Mouse (Mus musculus): ENCODE measurements around the gene Catsper4.

Gene Catsper4

GRCm38 (mm10) chr4:134250930-134251240 is 23.7 kb upstream of the Catsper4 start:
- DNase-seq (ENCODE audit: low spot score in 2 of 2), result peak in 1 of 2 experiments; percentile 47

GRCm38 (mm10) chr4:134250116-134250929 is 23.1 kb upstream of the Catsper4 start:
- no peak for DNase-seq (ENCODE audit: low spot score in 2 of 2)

DNA sequence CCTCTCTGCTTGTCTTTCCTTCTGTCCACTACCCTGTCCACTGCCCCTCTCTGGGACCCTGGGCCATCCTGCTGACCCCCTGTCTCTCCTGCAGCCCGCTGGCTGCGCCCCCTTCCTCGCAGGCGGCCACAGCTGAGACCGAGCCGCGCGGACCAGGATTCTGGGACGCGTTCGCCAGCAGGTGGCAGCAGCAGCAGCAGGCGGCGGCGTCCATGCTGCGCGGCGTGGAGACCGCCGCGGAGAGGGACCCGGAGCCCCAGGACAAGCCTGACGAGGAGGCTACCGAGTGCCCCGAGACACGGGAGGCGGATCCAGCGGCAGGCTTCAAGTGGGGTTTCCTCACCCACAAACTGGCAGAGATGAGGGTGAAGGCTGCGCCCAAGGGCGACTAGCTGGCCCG is 22.5 kb upstream of the Catsper4 start:
- DNase-seq (ENCODE audit: low spot score in 2 of 2), result peak; percentile 64 to 68

- DNase-seq (ENCODE audit: low spot score in 2 of 2), result no peak
Observed at GRCm38 (mm10) chr4:134246719-134247258, 19.6 kb upstream of the Catsper4 start, which contains the start of gene Gm30191. Gene Gm30191, plus strand, starts transcription at chr4:134246935.

DNA sequence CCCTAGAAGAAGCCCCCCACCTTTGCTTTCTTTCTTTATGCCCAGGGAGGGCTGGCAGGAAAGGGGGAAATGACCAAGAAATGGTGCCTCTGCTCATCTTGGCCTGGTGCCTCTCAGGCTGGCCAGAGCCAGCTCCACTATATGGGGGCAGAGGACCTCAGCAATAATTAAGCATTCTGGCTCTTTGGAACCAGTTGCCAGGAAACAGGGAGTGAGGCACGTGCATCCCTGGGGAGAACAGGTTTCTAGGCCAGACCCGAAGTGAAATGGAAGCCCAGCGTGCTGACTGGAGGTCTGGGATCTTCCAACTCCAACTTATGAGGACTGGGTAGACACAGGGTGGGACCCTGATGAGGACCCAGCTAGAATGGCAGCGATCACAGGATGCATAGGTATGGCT is 19.1 kb upstream of the Catsper4 start:
- no peak for DNase-seq (ENCODE audit: low spot score in 2 of 2)

DNA sequence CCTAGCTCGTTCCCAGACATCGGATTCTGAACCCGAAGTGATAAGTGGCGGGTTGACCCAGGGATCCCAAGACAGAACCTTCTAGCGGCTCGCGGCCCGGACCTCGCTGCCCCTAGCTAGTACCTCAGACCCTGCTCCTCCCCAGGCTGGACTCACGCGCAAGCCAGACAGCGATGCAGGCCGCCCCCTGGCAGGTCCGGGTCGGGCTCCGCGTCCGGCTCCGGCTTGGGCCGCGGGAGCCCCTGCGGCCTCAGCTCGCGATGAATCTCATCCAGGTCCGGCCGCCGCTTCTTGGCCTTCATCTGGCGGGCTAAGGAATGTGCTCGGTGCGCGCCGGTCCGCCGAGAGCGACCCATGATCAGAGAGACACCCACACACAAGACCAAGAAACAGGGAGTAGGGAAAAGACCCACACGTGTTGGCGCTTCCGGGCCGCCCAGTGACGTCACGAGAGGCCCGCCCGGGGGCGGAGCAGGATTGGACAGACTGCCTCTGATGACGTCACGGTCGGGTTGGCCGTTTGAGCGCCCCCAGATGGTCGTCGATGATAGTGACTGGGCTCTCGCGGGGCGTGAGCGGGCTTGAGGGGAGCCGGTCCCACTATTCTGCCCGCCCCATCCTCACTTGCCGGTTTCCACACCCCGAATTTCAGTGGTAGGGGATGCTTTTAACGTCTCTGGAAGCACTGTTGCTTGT is 18.1 kb upstream of the Catsper4 start, which contains the start of gene Zfp593:
Gene Zfp593 (minus strand): TSS at position 445 of the 696 bp plus-strand sequence.
- peak; percentile 96 to 98 for DNase-seq (ENCODE audit: low spot score in 2 of 2)

DNA sequence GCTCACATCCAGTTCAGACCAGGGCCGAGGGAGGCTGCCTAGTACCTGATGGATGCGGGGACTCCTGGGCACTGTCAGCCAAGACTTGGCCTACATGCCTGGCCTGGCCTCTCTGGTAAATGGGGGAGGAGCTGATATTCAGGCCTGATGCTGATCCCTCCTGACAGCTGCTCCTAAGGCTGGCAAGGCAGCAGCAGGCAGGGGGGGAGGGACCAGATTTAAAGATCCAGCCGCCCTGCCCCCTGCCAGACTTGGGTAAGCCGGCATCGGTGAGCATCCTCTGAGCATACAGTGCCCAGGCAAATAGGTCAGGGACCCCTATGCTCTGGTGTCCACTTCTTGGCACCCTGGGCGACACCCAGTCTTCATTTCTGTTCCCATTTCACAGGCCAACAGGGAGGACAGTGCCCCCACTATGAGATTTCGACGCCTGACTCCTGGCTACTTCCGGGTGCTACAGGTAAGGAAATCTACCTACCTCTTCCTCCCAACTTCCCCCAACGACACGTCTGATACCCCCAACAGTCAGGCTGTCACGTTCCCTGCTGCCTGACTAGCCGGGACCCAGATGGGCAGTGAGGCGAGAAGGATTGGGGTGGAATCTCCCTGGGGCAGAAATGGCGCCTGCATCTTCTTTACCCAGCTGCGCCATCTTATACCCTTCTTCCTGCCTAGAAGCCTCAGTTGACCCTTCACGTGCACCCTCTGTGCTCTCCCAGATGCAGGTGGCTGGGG is 16.5 kb upstream of the Catsper4 start, which contains the start of gene E130218I03Rik:
Gene E130218I03Rik (plus strand): TSS at position 147 of the 735 bp plus-strand sequence.
- no peak for DNase-seq (ENCODE audit: low spot score in 2 of 2)

DNA sequence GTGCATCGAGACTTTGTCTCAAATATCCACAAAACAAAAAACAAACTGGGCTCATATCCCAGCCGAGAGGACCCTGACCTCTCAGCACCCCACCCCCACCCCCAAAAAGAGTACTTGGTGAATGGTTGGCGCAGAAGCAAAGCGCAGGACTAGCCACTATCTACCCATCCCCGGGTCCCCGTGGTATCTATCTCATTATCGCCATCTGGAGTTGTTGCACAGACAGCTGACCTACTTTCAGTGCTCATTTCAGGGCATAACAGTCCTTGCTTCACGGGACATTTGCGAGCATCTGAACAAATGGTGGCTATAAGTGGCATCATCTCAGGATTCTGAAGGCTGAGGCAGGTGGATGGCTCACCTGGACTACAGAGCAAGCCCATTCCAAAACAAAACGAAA is 11.5 kb upstream of the Catsper4 start:
- no peak for DNase-seq (ENCODE audit: low spot score in 2 of 2)

DNA sequence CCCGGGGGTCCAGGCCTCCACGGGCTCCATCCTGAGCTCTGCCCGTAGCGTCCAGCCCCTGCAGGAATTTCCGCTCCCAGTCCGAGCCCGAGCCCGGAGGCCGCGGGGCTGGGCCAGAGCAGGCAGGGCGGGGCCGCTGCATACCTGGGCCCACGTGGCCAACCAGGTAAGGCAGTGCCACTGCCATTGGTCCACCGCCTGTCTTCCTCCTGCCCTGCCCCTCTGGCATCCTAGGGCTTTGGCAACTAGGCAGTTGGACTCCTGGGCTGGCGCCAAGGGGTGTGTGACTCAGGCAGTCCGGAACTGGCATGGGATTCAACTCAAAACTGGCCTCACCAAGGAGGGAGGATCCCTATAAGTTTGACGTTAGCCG is 11.1 kb upstream of the Catsper4 start, which contains the start of gene Cnksr1:
Gene Cnksr1 (minus strand): TSS at position 121 of the 373 bp plus-strand sequence.
- DNase-seq (ENCODE audit: low spot score in 2 of 2), result no peak

DNA sequence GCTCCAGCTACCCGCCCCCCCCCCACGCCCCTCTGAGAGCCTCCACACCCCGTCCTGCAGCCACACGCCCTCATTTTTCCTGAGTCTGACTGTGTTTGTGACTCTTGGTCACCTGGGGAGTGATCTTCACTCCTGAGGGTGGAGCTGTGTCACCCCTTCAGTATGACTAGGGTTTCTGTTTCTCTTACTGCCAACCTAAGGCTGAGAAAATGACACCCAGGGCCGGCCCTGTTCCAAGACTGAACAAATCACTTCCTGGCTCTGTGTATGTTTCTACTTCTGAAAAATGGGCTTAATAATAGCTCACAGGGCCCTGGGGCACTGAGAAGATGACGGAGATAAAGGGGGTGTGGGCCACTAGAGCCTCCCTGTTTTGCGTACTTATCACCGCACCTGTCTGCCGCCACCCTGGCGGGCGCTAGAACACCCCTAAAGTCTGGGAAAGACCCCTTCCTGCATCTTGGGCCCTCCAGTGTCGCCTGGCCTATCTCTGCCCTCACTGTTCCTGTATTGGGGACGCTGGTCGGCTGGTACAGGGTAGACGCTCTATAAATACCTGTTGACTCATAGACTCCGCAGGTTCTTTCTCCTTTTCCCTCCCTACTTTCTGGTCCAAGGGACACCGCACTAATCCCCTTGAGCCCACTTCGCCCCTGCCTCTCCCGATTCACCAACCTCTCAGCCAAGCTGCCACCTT is 10.5 kb upstream of the Catsper4 start:
- DNase-seq (ENCODE audit: low spot score in 2 of 2), result no peak

- DNase-seq (ENCODE audit: low spot score in 2 of 2), result no peak
Observed at GRCm38 (mm10) chr4:134234876-134235275, 7.7 kb upstream of the Catsper4 start.

- no peak for DNase-seq (ENCODE audit: low spot score in 2 of 2)
Observed at GRCm38 (mm10) chr4:134230431-134230830, 3.2 kb upstream of the Catsper4 start.

DNA sequence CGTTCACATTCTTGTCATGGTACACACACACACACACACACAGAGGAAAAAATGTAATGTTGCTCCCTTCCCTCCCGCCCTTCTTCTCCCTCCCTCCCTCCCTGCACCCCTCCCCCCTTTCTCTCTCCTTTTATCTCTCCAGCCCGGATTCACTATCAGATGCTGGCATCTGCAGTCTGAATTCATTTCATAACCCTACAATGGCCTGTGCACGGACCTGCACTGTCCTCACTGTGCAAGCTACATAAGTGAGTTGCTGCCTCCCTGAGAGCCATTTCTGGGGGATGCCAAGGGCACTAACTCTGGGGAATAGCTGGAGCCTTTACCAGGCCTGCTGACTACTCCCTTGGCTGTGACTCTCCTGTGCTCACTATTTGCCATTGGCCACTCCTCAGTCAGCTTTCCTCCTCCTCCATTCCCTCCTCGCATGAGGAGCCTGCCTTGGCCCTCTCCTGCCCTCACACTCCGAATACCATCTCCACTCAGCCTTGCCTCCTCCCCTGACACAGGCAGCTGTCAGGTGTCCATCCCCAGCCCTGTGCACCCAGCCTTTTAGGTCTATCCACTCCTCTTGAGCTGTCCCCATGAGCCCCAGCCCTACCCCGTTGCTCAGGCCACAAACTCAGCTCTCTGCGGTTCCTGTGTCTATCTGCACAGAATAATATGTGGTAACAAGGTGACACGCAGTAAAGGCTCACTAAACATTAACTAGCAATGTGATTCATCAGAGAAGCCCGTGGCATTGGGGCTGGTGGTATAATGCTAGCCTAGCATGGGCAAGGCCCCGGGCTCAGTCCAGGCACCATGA is 4.2 kb downstream of the Catsper4 start:
- no peak for DNase-seq (ENCODE audit: low spot score in 2 of 2)

DNA sequence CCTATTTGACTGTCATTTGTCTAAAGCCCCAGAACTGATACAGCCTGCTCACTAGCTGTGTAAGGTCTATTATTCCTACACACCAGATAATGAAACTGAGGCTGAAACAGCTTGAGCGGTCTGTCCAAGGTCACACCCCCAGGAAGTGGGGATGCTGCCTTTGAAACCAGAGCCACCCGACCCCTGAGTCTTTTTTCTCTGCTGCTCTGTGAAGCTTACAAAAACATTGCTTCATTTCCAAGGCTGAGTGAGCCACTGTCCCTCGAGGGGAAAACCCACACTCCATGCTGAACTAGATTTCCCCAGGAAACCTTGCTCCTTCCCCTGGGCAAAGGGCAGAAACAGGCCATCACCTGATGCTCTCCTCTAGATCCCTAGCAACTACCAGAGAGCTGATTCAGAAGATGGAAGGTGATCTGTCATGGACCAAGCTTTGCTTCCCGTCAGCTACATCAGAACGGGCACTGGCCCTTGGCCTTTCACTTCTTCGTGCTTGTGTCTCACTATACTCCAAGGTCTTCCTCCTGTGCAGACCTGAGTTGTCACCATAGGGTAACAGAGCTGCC is 20.6 kb downstream of the Catsper4 start:
- DNase-seq (ENCODE audit: low spot score in 2 of 2), result no peak

GRCm38 (mm10) chr4:134203340-134203896 is 23.8 kb downstream of the Catsper4 start:
- DNase-seq (ENCODE audit: low spot score in 2 of 2), result no peak

GRCm38 (mm10) chr4:134202904-134203303 is 24.3 kb downstream of the Catsper4 start, which contains the start of gene Gm7534:
Gene Gm7534, minus strand, starts transcription at chr4:134203004.
- DNase-seq (ENCODE audit: low spot score in 2 of 2), result no peak

GRCm38 (mm10) chr4:134199371-134199770 is 27.8 kb downstream of the Catsper4 start:
- DNase-seq (ENCODE audit: low spot score in 2 of 2), result no peak

- peak in 1 of 2 experiments; percentile 4 for DNase-seq (ENCODE audit: low spot score in 2 of 2)
Observed at GRCm38 (mm10) chr4:134186268-134186667, 40.9 kb downstream of the Catsper4 start.

GRCm38 (mm10) chr4:134185569-134185968 is 41.6 kb downstream of the Catsper4 start:
- DNase-seq (ENCODE audit: low spot score in 2 of 2), result no peak

DNA sequence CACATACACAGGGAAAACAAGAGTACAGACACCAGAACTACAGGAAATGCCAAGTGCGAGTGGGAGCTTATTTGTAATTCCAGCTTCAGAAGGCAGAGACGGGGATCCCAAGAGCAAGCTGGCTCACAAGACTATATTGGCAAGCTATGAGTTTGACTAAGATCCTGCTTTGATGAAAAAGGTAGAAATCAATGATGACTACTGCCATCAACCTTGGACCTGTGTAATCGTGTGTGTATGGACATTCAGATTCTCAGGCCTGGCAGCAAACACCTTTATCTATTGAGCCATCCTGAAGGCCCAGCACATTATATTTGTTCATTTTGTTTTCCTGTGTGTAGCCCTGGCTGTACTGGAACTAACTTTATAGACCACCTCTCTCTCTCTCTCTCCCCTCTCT is 43.5 kb downstream of the Catsper4 start:
- DNase-seq (ENCODE audit: low spot score in 2 of 2), result no peak
